Mouse (Mus musculus) forebrain, embryonic 11.5 days (tissue): ENCODE results near the gene Trmt10b. TPM values are rescaled to one million over a fixed set of nuclear protein-coding genes. Genes with fewer than 3 reads are reported as not detected.

Source experiments
- ATAC-seq: fragments of 200-750 bp; cut with Nextera tagmentation; replicated peaks from 2 replicates; pipeline ENCODE4 v1.8.0; 2017; ENCODE audit warnings: moderate TSS enrichment; ENCODE audit not compliant: low FRiP score
- DNase-seq: peaks from one replicate; pipeline ENCODE4 v3.0.0-alpha.2; 2017; ENCODE audit warnings: low spot score
- H3K27ac ChIP-seq: fragments of 300-500 bp; sonication (generic); 2 replicates; pipeline ENCODE4 v1.5.1; 2014; ENCODE audit warnings: low read depth, low read length
- H3K27me3 ChIP-seq: fragments of 300-500 bp; sonication (generic); 2 replicates; pipeline ENCODE4 v1.6.1; 2014; ENCODE audit warnings: mild to moderate bottlenecking, low read length, mixed read lengths; ENCODE audit not compliant: control insufficient read depth, insufficient read depth
- H3K36me3 ChIP-seq: fragments of 300-500 bp; sonication (generic); 2 replicates; pipeline ENCODE4 v1.6.1; 2014; ENCODE audit warnings: mild to moderate bottlenecking, low read length, moderate library complexity, mixed read lengths; ENCODE audit not compliant: control insufficient read depth, insufficient read depth
- H3K4me1 ChIP-seq: fragments of 300-500 bp; sonication (generic); replicated peaks from 2 replicates; pipeline ENCODE4 v1.6.1; 2014; ENCODE audit warnings: low read length, mixed read lengths; ENCODE audit not compliant: control insufficient read depth, insufficient read depth
- H3K4me2 ChIP-seq: fragments of 300-500 bp; sonication (generic); 2 replicates; pipeline ENCODE4 v1.6.1; 2014; ENCODE audit warnings: low read depth, mild to moderate bottlenecking, low read length, moderate library complexity, mixed read lengths; ENCODE audit not compliant: severe bottlenecking
- H3K4me3 ChIP-seq: fragments of 300-500 bp; sonication (generic); 2 replicates; pipeline ENCODE4 v1.5.1; 2014; ENCODE audit warnings: low read depth, low read length
- H3K9ac ChIP-seq: fragments of 300-500 bp; sonication (generic); 2 replicates; pipeline ENCODE4 v1.6.1; 2014; ENCODE audit warnings: low read length
- H3K9me3 ChIP-seq: fragments of 300-500 bp; sonication (generic); 2 replicates; pipeline ENCODE4 v1.6.1; 2016; ENCODE audit warnings: low read length, mixed read lengths; ENCODE audit not compliant: control insufficient read depth
- WGBS: fragments of 180-500 bp; shearing (Covaris S2); extraction: QIAGEN DNeasy Blood & Tissue Kit; methylation state at CpG from one replicate; pipeline ENCODE4 v1.1.7; 2014; 5-methylcytosine and 5-hydroxymethylcytosine counted together
- polyA plus RNA-seq: library from polyadenylated mRNA; unstranded; fragments of >200 nt; fragmentation: Nextera tagmentation; extraction: Ambion mirVana; gene quantifications from 2 replicates; pipeline ENCODE4 v1.2.1, GENCODE M21; 2014

Trmt10b gene
- polyA plus RNA-seq, 1 experiment from 2014 or later: 15.4 TPM

DNA sequence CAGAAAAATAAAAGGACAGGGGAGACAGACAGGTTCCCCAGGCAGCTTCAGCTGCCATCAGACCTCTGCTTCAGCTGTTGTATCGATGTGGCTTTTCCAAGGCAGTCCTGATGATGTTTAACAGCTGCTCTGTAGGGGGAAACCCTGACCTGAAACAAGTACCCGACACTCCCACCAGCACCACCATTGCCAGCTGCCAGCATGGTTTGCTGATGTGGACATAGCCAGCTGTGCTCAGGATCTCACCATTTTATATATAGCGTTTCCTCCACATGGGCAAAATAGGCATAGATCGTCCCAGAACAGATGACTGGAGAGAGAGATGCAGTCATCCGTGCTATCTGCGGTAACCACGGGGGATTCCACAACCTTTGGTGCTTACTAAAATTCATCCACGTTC, 21.2 kb upstream of the Trmt10b start:
- Histone ChIP-seq H3K4me1 (no peaks in the 10 kb centered on the region), H3K27me3 (no peaks in the 10 kb centered on the region), H3K27ac (no peak overlapping the region), H3K4me2 (no peak overlapping the region), H3K9me3 (no peaks in the 10 kb centered on the region), H3K9ac (no peak overlapping the region), H3K4me3 (no peak overlapping the region), H3K36me3 (no peaks in the 10 kb centered on the region)
- 88% methylated on average over 8 of the region's 8 CpGs for WGBS
- DNase-seq (no peak), ATAC-seq (no peak)

- Histone ChIP-seq H3K9me3 (no peaks in the 10 kb centered on the region), H3K36me3 (no peaks in the 10 kb centered on the region), H3K9ac (no peak overlapping the region), H3K27ac (no peak overlapping the region), H3K27me3 (no peaks in the 10 kb centered on the region), H3K4me2 (no peak overlapping the region), H3K4me3 (no peak overlapping the region), H3K4me1 (no peaks in the 10 kb centered on the region)
- DNase-seq (no peak), ATAC-seq (no peak)
- 59% methylated on average over 8 of the region's 8 CpGs for WGBS
Observed at GRCm38 (mm10) chr4:45279292-45279691, 17.6 kb upstream of the Trmt10b start.

DNA sequence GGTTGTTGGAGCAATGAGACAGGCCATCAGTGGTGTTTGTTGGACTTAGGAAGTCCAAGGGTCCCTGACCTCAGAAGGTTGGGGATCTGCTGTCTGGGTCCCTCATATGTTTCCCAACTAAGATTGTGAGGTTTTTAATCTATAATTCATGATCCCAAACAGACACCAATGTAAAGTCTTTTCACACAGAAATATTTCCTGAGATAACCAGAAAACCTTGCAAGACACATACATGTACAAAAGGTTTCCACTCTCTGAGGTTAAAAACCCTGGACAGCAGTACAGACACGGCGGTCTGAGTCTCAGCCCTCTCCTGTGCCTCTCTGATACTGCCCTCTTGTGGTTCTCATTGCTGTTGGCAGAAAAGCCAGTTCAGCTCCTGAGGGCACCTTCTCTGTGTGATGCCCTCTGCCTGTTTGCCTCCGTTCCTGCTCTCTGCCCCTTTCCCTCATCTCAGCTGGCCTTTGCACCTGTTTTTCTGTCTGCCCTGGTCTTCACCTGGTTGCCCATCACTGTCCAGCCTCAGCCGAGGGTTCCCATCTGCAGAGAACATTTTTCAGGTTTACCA, 16.9 kb upstream of the Trmt10b start:
- H3K27me3 ChIP-seq: no peaks in the 10 kb centered on the region
- no peak overlapping the region for H3K4me2 ChIP-seq
- H3K4me1 ChIP-seq: no peaks in the 10 kb centered on the region
- ATAC-seq: 0 out of 2 replicates have a peak, but pooled peaks have one; percentile 46
- H3K4me3 ChIP-seq: no peak overlapping the region
- no peak overlapping the region for H3K27ac ChIP-seq
- H3K36me3 ChIP-seq: no peaks in the 10 kb centered on the region
- peak; percentile 72 for DNase-seq
- WGBS: 20% methylated on average over 4 of the region's 4 CpGs
- no peaks in the 10 kb centered on the region for H3K9me3 ChIP-seq
- H3K9ac ChIP-seq: no peak overlapping the region

DNA sequence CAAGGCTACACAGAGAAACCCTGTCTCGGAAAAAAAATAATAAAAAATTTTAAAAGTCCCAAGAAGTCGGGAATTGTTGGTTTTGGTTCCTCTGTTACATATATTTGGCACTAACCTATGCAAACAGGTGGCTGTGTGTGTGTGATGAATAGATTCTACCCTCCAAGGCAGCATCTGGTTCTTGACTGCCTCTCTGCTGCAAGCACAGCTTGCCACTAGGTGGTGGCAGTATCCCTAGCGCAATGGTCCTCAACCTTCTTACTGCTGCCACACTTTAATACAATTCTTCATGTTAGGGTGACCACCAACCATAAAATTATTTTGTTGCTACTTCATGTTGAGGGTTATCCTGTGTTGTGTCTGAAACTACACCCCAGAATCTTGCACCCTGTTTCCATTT, 10.6 kb upstream of the Trmt10b start:
- no peak overlapping the region for H3K4me2 ChIP-seq
- no peaks in the 10 kb centered on the region for H3K27me3 ChIP-seq
- no peaks in the 10 kb centered on the region for H3K36me3 ChIP-seq
- DNase-seq (no peak), ATAC-seq (no peak)
- H3K9me3 ChIP-seq: no peaks in the 10 kb centered on the region
- H3K27ac ChIP-seq: no peak overlapping the region
- no peaks in the 10 kb centered on the region for H3K4me1 ChIP-seq
- 60% methylated on average over 3 of the region's 3 CpGs for WGBS
- H3K4me3 ChIP-seq: no peak overlapping the region
- no peak overlapping the region for H3K9ac ChIP-seq

DNA sequence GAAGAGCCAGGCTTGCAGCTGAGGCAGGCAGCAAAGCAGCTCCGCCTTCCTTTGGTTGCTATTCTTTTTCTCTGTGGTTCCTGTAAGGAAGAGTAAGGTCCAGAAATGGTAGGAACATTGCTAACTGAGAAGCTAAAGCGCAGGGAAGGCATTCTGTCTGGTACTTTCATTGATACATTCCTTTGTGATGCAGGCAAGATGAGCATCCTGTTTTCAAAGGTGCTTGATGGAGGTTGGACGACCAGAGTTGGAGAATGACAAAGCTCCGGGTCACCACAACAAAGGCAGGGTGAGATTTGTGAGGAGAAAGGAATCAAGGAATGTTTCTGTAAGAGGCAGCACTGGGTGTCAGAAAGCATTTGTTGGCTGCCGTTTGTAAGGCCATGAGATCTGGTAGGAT, 9.0 kb upstream of the Trmt10b start:
- Histone ChIP-seq H3K36me3 (no peaks in the 10 kb centered on the region), H3K27me3 (no peaks in the 10 kb centered on the region), H3K9ac (no peak overlapping the region), H3K9me3 (no peaks in the 10 kb centered on the region), H3K4me2 (no peak overlapping the region), H3K4me3 (no peak overlapping the region), H3K27ac (no peak overlapping the region), H3K4me1 (no peaks in the 10 kb centered on the region)
- ATAC-seq: no peak
- no peak for DNase-seq
- WGBS: 74% methylated on average over 5 of the region's 5 CpGs

DNA sequence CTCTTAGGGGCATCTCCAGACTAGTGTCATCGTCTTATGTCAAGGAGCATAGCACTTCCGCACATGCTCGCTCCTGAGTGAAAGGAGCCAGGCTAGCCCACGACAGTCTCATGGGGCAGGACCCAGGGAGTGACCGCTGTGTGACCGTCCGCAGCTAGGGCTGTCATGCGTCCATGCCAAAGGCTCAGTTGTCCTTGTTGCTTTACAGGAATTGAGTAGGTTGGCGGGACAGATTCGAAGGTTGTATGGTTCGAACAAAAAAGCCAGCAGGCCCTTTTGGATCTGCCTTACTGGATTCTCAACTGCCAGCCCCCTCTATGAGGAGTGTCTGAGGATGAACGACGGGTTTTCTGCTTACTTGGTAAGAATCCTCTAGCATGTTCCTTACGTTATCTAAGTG, 8.6 kb downstream of the Trmt10b start:
- Histone ChIP-seq H3K27me3 (no peaks in the 10 kb centered on the region), H3K9me3 (no peaks in the 10 kb centered on the region), H3K4me1 (no peaks in the 10 kb centered on the region), H3K9ac (no peak overlapping the region), H3K4me3 (no peak overlapping the region), H3K27ac (no peak overlapping the region), H3K4me2 (no peak overlapping the region), H3K36me3 (peaks cover 6% of the 10 kb centered on the region)
- ATAC-seq (no peak), DNase-seq (no peak)
- 94% methylated on average over 14 of the region's 14 CpGs for WGBS

DNA sequence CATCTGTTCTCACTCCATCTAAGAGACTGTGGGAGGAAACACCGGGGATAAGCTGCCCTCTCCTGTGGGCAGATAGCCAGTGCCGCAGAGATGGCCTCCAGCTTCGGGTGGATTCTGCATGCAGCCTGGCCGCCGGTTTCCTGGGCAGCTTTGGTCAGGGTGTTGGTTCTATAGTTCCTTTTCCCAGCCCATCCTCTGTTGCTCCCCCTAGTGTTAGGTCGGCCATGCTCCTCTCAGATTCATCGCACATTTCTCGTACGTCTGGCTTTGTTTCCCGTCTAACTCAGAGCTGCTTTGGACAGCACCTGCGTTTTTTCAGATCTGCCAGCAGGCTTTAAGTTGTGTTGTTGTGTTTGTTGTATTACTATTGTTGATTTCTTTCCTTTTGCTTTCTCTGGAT, 11.1 kb downstream of the Trmt10b start:
- 29% methylated on average over 11 of the region's 11 CpGs for WGBS
- Histone ChIP-seq H3K27me3 (no peaks in the 10 kb centered on the region), H3K9ac (no peak overlapping the region), H3K9me3 (no peaks in the 10 kb centered on the region), H3K4me1 (no peaks in the 10 kb centered on the region), H3K4me2 (no peak overlapping the region), H3K36me3 (peaks cover 6% of the 10 kb centered on the region), H3K4me3 (no peak overlapping the region), H3K27ac (no peak overlapping the region)
- ATAC-seq (no peak), DNase-seq (peak; percentile 69)

DNA sequence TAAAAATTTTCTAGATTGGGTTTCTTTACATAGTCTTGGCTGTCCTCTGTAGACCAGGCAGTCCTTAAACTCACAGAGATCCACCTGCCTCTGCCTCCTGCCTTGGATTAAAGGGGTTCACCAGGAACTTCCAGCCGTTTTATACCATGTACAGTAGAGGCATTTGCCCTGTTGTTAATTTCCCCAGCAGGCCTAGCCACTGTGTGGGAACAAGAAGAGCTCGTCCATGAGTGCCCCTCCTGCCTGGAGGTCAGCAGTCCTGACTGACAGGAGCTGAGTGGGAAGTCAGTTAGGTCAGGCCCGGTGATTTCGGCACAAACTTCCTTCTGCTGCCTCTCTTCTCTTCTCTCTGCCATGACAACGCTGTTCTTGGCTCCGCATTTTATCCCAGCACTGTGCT, 11.7 kb downstream of the Trmt10b start:
- no peaks in the 10 kb centered on the region for H3K4me1 ChIP-seq
- DNase-seq (no peak), ATAC-seq (no peak)
- no peak overlapping the region for H3K27ac ChIP-seq
- H3K9ac ChIP-seq: no peak overlapping the region
- H3K36me3 ChIP-seq: peaks cover 6% of the 10 kb centered on the region
- no peak overlapping the region for H3K4me3 ChIP-seq
- WGBS: 85% methylated on average over 6 of the region's 6 CpGs
- no peaks in the 10 kb centered on the region for H3K9me3 ChIP-seq
- H3K4me2 ChIP-seq: no peak overlapping the region
- H3K27me3 ChIP-seq: no peaks in the 10 kb centered on the region

DNA sequence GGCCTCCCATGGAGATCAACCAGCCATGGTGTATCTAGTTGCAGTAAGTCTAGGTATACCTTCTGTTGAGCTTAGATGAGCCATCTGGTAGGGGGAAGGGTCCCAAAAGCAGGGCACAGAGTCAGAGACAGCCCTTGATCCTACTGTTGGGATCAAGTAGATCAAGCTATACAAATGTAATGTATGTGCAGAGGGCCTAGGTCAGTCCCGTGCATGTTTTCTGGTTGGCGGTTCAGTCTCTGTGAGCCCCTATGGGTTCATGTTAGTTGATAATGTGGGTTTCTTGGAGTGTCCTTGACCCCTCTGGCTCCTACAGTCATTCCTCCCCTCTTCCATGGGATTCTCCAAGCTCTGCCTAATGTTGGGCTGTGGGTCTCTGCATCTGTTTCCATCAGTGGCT, 14.1 kb downstream of the Trmt10b start:
- Histone ChIP-seq H3K9me3 (no peaks in the 10 kb centered on the region), H3K27me3 (no peaks in the 10 kb centered on the region), H3K36me3 (no peaks in the 10 kb centered on the region; the same call in 1 of the 2 replicates), H3K4me2 (no peak overlapping the region), H3K4me3 (no peak overlapping the region), H3K9ac (no peak overlapping the region), H3K27ac (no peak overlapping the region), H3K4me1 (no peaks in the 10 kb centered on the region)
- ATAC-seq: no peak
- WGBS: 95% methylated on average over 2 of the region's 2 CpGs
- no peak for DNase-seq
